Mouse (Mus musculus) gastrocnemius, adult 8-10 months (tissue): ENCODE data around the gene Btbd11. TPM values are rescaled to one million over a fixed set of nuclear protein-coding genes. Genes with fewer than 3 reads are reported as not detected.
"Not testable (repeated sequence)": the region's sequence is repeated elsewhere in the genome, so short reads cannot be mapped to it uniquely, and the experiment has no call there.

Experiments used
- DNase-seq, 2 experiments: peaks; one replicate each; pipeline ENCODE4 v3.0.0; 2022; ENCODE audit warnings: low spot score in 2 of 2
- total RNA-seq, 4 experiments: library from RNA; stranded (reverse); gene quantifications; 2 replicates each; pipeline ENCODE4 v1.2.4; 2022

The Btbd11 gene
- total RNA-seq, 4 experiments from 2014 or later, result 0.29 to 0.75 (median 0.57) TPM

GRCm38 (mm10) chr10:85651706-85652105 is 265.1 kb downstream of the Btbd11 start:
- no peak for DNase-seq

DNA sequence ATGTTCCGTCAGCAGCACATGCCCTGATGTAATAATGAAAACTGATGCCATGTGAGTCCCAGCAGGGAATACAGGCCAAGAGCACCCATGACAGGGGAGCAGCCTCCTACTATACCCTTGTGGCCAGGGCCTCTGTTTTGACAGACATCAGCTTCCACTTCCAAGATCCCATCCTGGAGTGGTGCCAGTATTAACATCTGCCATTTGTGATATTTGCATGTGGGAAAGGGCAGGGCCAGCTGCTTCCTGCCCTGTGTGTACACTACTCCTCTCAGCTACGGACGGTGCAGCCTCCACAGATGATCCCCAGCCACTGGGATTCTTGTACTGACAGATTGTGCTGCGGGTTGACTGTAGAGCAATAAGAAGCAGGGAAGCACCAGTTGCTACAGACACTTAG is 269.3 kb downstream of the Btbd11 start:
- DNase-seq, result no peak

DNA sequence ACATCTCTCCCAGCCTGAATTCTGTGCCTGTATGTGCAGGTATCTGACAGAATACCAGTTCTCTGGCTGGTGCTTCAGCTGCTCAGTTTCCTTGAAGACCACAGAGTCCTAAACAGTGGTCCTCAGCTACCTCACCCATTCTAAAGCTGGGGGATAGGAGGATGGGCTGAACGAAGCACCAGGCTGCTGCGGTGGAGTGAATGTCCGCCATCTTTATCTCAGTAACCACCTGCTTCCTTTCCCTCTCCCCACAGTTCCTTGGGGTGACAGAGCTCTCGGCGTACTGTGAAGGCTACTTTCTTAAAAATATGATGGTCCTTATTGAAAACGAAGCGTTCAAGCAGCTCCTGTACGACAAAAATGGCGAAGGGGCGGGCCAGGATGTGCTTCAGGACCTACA is 271.3 kb downstream of the Btbd11 start:
- DNase-seq, result no peak

GRCm38 (mm10) chr10:85673512-85673921 is 286.9 kb downstream of the Btbd11 start:
- DNase-seq, result no peak

- no peak for DNase-seq
Observed at GRCm38 (mm10) chr10:85678635-85679034, 292.0 kb downstream of the Btbd11 start.

DNA sequence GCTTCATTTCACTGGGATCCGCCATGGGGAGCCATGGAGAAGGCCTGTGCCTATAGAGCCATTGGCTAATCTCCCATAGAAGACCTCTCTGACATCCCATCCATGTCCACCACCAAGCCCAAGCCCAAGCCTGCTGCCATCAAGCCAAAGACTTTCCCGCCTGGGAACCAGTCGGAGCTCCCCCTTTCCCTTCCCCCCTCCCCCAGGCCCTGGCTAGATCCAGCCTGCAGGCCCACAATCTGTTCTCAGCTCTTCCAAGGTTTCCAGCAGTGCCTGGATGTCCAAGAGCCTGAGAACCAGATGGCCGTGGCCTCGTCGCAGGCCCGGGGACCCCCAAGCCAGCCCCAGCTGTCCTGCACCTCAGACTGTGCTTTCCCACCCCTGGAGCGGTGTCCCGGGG is 295.8 kb downstream of the Btbd11 start:
- DNase-seq, result no peak

GRCm38 (mm10) chr10:85694429-85694828 is 307.8 kb downstream of the Btbd11 start:
- DNase-seq, result not testable (repeated sequence)

GRCm38 (mm10) chr10:85699721-85700120 is 313.1 kb downstream of the Btbd11 start:
- DNase-seq, result no peak

- DNase-seq, result not testable (repeated sequence)
Observed at GRCm38 (mm10) chr10:85709790-85710189, 323.2 kb downstream of the Btbd11 start.

Other genes with a start within 250 kb of the Btbd11 start
- gene Cry1, start 201.8 kb upstream of the Btbd11 start, total RNA-seq, result 10 to 100 TPM; 11.5 to 13.2 (median 11.8) TPM